Comparison of ENCODE assay signal across 11 mouse cellular contexts in genomic region chr4:139037795-139038607, GRCm38 (mm10). TPM values are rescaled to one million over a fixed set of nuclear protein-coding genes. Genes with fewer than 3 reads are reported as not detected.
A peak's percentile ranks its signal among the peaks of the same experiment; 100 is the strongest.
DNase-seq lines count a peak whose midpoint lies in the region; ATAC-seq lines count a peak whose summit lies in the region.
"Had no signal": no experiment of that assay in that cellular context is flagged by ENCODE, and none has a peak within 500 bp of the region (broad histone marks: within the 10 kb centered on the region; RNA-seq: fewer than 3 reads in every experiment).

No protein-coding gene starts in this region.

- no peak overlapping the region for H3K9ac ChIP-seq in heart, embryonic 12.5 days
- no peak overlapping the region for H3K9ac ChIP-seq in forebrain, embryonic 13.5 days
- H3K9ac ChIP-seq: embryonic facial prominence, embryonic 13.5 days; heart, embryonic 15.5 days had no signal

- 78% methylated on average over 17 of the region's 17 CpGs for WGBS in heart, embryonic 12.5 days
- 23% methylated on average over 17 of the region's 17 CpGs for WGBS in forebrain, embryonic 13.5 days

- H3K9me3 ChIP-seq in heart, embryonic 12.5 days (replicated peaks): 0 out of 2 replicates have a peak, but pooled peaks cover 7% of the 10 kb centered on the region
- 0 out of 2 replicates have a peak, but pooled peaks cover 4% of the 10 kb centered on the region for H3K9me3 ChIP-seq in forebrain, embryonic 13.5 days (replicated peaks)
- H3K9me3 ChIP-seq: embryonic facial prominence, embryonic 13.5 days; heart, embryonic 15.5 days had no signal

- no peak overlapping the region for H3K27ac ChIP-seq in heart, embryonic 12.5 days (ENCODE audit: poor library complexity, severe bottlenecking)
- peak overlapping the region; percentile 78 for H3K27ac ChIP-seq in forebrain, embryonic 13.5 days
- H3K27ac ChIP-seq: embryonic facial prominence, embryonic 13.5 days; heart, embryonic 15.5 days had no signal

- H3K4me1 ChIP-seq in heart, embryonic 12.5 days (replicated peaks): peaks cover 19% of the 10 kb centered on the region
- peaks cover 58% of the 10 kb centered on the region for H3K4me1 ChIP-seq in forebrain, embryonic 13.5 days

- H3K4me2 ChIP-seq in heart, embryonic 12.5 days: no peak overlapping the region
- peak overlapping the region; percentile 28; the same call in 1 of the 2 replicates for H3K4me2 ChIP-seq in forebrain, embryonic 13.5 days
- H3K4me2 ChIP-seq: embryonic facial prominence, embryonic 13.5 days; heart, embryonic 15.5 days had no signal

- H3K4me3 ChIP-seq in heart, embryonic 12.5 days: no peak overlapping the region
- H3K4me3 ChIP-seq in forebrain, embryonic 13.5 days: no peak overlapping the region
- H3K4me3 ChIP-seq: embryonic facial prominence, embryonic 13.5 days; heart, embryonic 15.5 days had no signal

- H3K27me3 ChIP-seq in heart, embryonic 12.5 days (replicated peaks): peaks cover 39% of the 10 kb centered on the region
- H3K27me3 ChIP-seq in forebrain, embryonic 13.5 days: peaks cover 3% of the 10 kb centered on the region; the same call in 1 of the 2 replicates

- no peak for ATAC-seq in heart, embryonic 12.5 days (ENCODE audit: insufficient number of reproducible peaks, low FRiP score)
- peak; percentile 46 for ATAC-seq in forebrain, embryonic 13.5 days
- no peak for ATAC-seq in inflammation-experienced regulatory T-cells, adult 6 months

- peak; percentile 30 to 31 for DNase-seq in heart, adult 18-20 months
- peak; percentile 19 for DNase-seq in 416B (ENCODE audit: low read depth)
- peak; percentile 39 to 41 for DNase-seq in kidney, postnatal 36 days
- DNase-seq in left cerebral cortex, adult 8-10 months (ENCODE audit: low spot score in 2 of 2): no peak
- no peak for DNase-seq in urinary bladder, adult 2 months (ENCODE audit: low spot score)

- H3K36me3 ChIP-seq in heart, embryonic 12.5 days: 0 out of 2 replicates have a peak, but pooled peaks cover 4% of the 10 kb centered on the region
- H3K36me3 ChIP-seq in forebrain, embryonic 13.5 days (ENCODE audit: poor library complexity, severe bottlenecking): no peaks in the 10 kb centered on the region
- H3K36me3 ChIP-seq: embryonic facial prominence, embryonic 13.5 days had no signal

RNA-seq across cellular contexts. Expression of gene Htr6, which starts 37.4 kb away (rescaled TPM):
- total RNA-seq in heart, adult 18-20 months (2021): not detected
- not detected in 2 replicates for polyA plus RNA-seq in heart, embryonic 12.5 days (2016; fragmentation: Nextera tagmentation; extraction: Ambion mirVana)
- polyA plus RNA-seq in forebrain, embryonic 13.5 days (2015; fragmentation: Nextera tagmentation; extraction: Ambion mirVana): 0.11 and 0.18 TPM in 2 replicates
- 1 to 10 TPM; 6.2 to 8.0 (median 7.4) TPM for total RNA-seq in left cerebral cortex, adult 8-10 months (2022)
- not detected for polyA plus RNA-seq in inflammation-experienced regulatory T-cells, adult 6 months (2017; shearing (Covaris generic))
- polyA plus RNA-seq in urinary bladder, adult 2 months (2012; rRNA removed): 0.06 and 0.07 TPM in 2 replicates
- total RNA-seq: neutrophil, adult 5-6 weeks had no signal
- polyA plus RNA-seq: heart, embryonic 15.5 days had no signal

RNA-seq across cellular contexts. Expression of gene Nbl1, which starts 54.8 kb away (rescaled TPM):
- 10 to 100 TPM; 17.2 to 28.6 TPM for total RNA-seq in heart, adult 18-20 months (2021)
- polyA plus RNA-seq in heart, embryonic 12.5 days (2016; fragmentation: Nextera tagmentation; extraction: Ambion mirVana): 10.1 and 10.6 TPM in 2 replicates
- 12.5 and 17.1 TPM in 2 replicates for polyA plus RNA-seq in forebrain, embryonic 13.5 days (2015; fragmentation: Nextera tagmentation; extraction: Ambion mirVana)
- 10 to 100 TPM; 52.1 to 64.5 (median 55.5) TPM for total RNA-seq in left cerebral cortex, adult 8-10 months (2022)
- under 1 TPM in 2 of 3 experiments, not detected in 1; 0.60 to 0.82 TPM for polyA plus RNA-seq in inflammation-experienced regulatory T-cells, adult 6 months (2017; shearing (Covaris generic))
- 323 and 360 TPM in 2 replicates for polyA plus RNA-seq in urinary bladder, adult 2 months (2012; rRNA removed)
- total RNA-seq: neutrophil, adult 5-6 weeks had no signal

Comparison
In these comparisons a context has a peak if more than half of its experiments do, and no peak if none do; other contexts are left out.
1. DNase-seq: peak in heart, adult 18-20 months (2 of 2), 416B (single experiment) and kidney, postnatal 36 days (2 of 2); none in left cerebral cortex, adult 8-10 months (0 of 2) and urinary bladder, adult 2 months (single experiment).
2. RNA of gene Nbl1, which starts 54.8 kb away (polyA plus RNA-seq): 323 to 360 TPM in urinary bladder, adult 2 months; 12.5 to 17.1 TPM in forebrain, embryonic 13.5 days, 10.1 to 10.6 TPM in heart, embryonic 12.5 days and 0.60 to 0.82 TPM in inflammation-experienced regulatory T-cells, adult 6 months; every median in the first group is over 10 times any median in the second.